Mouse (Mus musculus): ENCODE data around the gene Meox2.
"Not testable (repeated sequence)": the region's sequence is repeated elsewhere in the genome, so short reads cannot be mapped to it uniquely, and the experiment has no call there.

Gene Meox2

DNA sequence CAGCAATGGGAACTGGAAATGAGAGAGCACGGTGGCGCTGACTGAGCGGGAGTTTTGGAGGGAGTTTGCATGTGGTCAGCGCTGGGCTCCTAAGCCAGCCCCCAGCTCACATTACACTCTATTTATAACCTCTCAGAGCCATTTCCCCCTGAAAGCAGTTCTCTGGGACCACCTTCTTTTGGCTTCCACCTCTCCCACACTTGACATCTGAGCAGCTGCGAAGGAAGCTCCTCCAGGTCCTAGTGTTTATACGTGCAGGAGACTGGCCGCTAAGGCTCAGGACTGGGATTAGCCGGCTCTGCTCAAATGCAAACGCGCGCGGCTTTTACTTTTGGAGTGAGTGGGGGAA, at the start of gene Meox2:
Gene Meox2, plus strand, starts transcription at position 151 of the 349 bp plus-strand sequence.
- DNase-seq (ENCODE audit: low read depth, low spot score), result peak; percentile 83

- DNase-seq (ENCODE audit: low read depth, low spot score), result peak; percentile 36
These were observed 35.7 kb upstream of the Meox2 start for GRCm38 (mm10) chr12:37072636-37073035.

DNA sequence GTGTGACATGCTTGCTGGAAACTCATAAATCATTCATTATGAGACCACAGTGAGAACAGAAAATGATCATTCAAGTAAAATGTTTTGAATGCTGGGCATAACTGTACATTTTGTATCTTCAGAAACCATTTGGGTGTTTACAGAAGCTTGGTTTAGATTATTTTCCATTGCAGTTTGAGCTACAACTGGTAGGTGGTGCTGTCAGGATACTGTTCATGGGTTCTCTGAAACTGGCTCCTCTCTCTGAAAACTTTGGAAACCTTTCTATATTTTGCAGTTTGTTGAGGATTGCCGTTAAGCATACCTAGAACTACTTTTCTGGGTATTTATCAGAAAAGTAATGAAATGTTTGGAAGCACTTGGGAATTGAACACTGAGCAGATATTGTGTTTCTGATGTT, 31.0 kb upstream of the Meox2 start:
- peak; percentile 18 for DNase-seq (ENCODE audit: low read depth, low spot score)

GRCm38 (mm10) chr12:37080005-37080404, 28.3 kb upstream of the Meox2 start:
- not testable (repeated sequence) for DNase-seq (ENCODE audit: low read depth, low spot score)

- DNase-seq (ENCODE audit: low read depth, low spot score), result no peak
These were observed 1.8 kb upstream of the Meox2 start for GRCm38 (mm10) chr12:37106541-37106940.

- DNase-seq (ENCODE audit: low read depth, low spot score), result no peak
These were observed 1.2 kb upstream of the Meox2 start for GRCm38 (mm10) chr12:37107150-37107549.

DNA sequence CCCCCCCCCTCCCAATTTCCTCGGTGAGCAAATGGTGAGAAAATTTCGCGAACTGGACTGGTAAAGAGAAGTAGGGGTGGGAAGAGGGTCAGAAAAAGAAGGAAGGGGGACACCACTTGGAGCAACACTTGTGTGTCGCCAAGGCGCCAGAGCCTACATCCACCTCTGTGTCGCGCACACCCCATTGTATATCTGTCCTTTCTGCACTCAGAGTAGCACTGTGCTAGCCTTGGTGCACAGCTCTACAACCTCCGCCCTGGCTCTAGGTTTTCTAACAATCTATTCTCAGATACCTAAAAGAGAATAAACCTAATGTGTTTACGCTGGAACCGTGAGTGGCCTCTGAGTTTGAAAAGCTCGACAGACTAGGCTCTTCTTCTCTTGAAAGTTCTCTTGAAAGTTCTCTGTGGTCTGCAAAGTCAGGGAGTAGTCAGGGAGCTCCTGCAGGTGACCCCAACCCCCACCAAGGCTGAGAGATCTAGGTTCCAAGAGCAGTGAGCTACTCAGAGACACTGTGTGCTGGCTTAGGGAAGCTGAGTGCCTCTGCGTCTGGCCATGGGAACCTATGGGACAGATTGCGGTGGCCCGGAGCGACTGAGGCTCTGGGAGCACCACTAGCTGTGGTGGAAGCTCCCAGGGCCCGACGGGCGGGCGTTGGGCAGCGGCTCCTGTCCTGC, 489 bp upstream of the Meox2 start:
- no peak for DNase-seq (ENCODE audit: low read depth, low spot score)

DNA sequence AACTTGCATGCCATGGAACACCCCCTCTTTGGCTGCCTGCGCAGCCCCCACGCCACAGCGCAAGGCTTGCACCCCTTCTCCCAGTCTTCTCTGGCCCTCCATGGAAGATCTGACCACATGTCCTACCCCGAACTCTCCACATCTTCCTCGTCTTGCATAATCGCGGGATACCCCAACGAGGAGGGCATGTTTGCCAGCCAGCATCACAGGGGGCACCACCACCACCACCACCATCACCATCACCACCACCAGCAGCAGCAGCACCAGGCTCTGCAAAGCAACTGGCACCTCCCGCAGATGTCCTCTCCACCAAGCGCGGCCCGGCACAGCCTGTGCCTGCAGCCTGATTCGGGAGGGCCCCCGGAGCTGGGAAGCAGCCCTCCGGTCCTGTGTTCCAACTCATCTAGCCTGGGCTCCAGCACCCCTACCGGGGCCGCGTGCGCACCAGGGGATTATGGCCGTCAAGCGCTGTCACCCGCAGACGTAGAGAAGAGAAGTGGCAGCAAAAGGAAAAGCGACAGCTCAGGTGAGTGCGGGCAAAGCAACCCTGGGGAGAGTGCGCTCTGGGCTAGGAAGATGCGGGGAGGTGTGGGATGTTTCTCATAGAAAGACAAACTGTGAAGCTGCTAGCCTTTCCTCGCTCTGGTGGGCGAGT, 606 bp downstream of the Meox2 start:
- no peak for DNase-seq (ENCODE audit: low read depth, low spot score)

- DNase-seq (ENCODE audit: low read depth, low spot score), result no peak
These were observed 1.2 kb downstream of the Meox2 start for GRCm38 (mm10) chr12:37109474-37110012.

DNA sequence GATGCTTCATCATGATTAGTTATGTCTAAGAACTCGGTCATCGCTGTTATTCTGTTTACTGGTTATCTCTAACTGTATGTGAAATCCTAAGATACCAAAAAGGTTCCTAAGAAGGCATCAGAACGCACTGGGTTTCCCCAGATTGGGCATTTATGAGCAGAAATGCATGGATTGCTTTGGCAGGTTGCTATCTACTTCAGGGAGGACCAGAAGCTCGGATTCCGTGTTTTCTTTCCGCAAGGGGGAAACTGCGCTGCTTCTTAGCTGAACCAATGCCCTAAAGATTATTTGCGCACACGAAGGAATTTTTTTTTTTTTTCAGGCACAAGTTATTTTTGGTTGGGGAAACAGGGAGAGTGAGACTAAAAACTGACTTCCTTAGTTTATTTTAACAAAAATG, 2.6 kb downstream of the Meox2 start:
- no peak for DNase-seq (ENCODE audit: low read depth, low spot score)

DNA sequence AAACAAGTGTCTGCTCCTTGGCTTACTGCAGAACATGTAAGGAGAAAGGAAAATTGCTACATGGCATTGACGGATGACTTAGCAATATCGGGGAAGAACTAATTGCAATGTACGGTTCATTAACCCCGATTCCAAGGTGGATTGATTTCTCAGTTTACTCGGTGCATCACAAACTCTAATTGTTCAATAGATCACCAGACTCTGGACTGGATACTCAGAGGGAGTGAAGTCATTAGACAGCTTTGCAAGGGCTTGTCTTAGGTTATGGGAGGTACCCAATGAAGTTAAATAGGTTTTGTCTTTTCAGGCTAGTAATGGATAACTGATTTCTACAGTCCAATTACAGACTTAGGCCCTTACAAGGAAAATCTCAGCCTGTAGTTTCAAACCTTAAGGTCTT, 10.9 kb downstream of the Meox2 start:
- DNase-seq (ENCODE audit: low read depth, low spot score), result no peak

- DNase-seq (ENCODE audit: low read depth, low spot score), result no peak
These were observed 15.4 kb downstream of the Meox2 start for GRCm38 (mm10) chr12:37123763-37124162.

- no peak for DNase-seq (ENCODE audit: low read depth, low spot score)
These were observed 33.9 kb downstream of the Meox2 start for GRCm38 (mm10) chr12:37142080-37142703.

GRCm38 (mm10) chr12:37143879-37144278, 35.5 kb downstream of the Meox2 start:
- DNase-seq (ENCODE audit: low read depth, low spot score), result no peak

DNA sequence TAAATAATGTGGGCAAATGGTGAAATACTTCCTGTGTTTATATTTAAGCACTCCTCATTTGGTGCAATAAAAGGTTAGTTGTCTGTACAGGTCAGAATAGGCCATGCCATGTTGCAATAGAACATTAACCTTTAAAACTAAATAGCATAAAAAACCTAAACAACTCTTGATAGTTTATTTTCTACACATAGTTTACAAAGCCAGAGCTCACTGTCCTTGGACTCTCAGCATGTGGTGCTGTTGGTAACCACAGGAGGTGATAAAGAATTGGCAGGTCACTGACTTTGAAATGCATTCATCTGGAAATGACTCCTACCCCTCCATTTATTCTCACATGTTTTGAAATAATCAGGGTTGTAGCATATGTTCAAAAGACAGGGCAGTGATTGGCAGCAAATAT, 59.4 kb downstream of the Meox2 start:
- no peak for DNase-seq (ENCODE audit: low read depth, low spot score)

- no peak for DNase-seq (ENCODE audit: low read depth, low spot score)
These were observed 65.0 kb downstream of the Meox2 start for GRCm38 (mm10) chr12:37173324-37173723.

DNA sequence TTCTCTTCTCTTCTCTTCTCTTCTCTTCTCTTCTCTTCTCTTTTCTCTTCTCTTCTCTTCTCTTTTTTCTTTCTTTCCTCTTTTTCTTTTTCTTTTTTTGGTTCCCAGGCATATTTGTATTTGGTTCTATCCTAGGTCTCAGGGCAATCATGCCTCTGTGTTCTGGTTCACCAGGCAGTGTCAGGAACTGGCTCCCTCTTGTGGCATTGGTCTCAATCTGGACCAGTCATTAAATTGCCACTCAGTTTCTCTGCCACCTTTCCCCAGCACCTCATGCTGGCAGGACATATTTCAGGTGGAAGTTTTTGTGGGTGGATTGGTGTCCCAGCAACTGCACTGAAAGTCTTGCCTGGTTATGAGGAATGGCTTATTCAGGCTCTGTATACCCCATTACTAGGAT, 75.3 kb downstream of the Meox2 start:
- DNase-seq (ENCODE audit: low read depth, low spot score), result no peak

DNA sequence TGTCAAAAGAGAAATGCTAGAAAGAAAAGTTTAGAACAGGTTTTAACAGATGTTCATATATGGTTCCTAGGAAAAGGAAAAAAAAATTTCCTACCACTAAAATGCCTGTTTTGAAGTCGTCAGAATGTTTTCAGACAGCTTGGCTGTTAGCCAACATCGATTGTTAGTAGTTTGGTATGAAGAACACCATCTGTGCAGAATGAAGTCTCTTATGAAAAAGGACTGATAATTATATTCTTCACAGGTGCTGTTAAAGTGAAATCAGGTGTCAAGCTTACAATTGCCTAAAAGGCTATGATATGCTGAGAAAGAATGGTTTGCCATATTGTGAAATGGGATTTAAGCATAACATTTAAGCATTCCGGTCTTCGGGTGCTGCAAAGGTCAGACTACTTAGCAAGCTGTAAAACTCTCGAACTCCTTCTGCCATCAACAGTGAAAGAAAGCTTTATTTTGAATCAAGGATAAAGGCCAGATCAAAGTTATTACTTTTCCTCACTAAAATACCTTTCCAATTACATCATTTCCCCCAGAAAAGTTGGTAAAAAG, 80.7 kb downstream of the Meox2 start:
- no peak for DNase-seq (ENCODE audit: low read depth, low spot score)

All from skeletal muscle tissue, adult 2 months (tissue).